Mouse (Mus musculus): ENCODE measurements around the gene Ubxn2a. TPM values are rescaled to one million over a fixed set of nuclear protein-coding genes. Genes with fewer than 3 reads are reported as not detected.
A peak's percentile ranks its signal among the peaks of the same experiment; 100 is the strongest.

Ubxn2a gene
- polyA plus RNA-seq, 1 experiment from 2014 or later, result 23.1 TPM

DNA sequence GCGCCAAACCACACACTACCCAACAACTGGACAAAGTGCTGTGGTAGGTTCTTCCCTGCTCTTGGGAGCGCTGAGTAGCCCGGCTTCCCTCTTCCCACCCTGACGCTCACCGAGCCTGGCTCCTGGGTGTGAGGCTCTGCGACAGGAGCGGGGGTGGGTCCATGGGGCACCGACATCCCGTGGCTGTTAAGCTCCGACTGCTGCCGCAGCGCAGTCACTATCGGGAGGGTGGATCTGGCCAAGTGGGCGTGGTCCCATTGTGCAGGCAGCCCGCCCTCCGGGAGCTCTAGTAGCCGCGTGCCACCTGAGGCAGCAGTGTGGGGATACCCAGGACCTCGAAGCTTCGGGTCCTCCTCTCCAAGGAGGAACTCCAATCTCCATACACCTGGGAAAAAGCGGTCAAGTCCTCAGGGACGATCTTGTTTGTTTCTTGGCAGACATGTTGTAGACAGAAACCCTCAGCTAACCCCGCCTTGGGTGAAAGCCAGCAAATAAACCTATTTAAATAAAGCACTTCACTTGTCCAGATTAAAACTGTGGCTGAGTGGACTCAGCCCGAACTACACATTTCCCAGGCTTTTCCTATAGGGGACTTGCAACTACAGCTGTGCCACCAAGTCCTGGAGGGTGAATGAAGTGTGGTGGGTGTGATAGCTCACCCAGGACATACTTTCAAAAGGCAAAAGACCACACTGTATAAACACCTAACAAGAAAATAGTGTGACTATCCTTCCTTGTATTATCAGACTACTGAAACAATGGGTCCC, 33.2 kb downstream of the Ubxn2a start, which contains the start of gene Mfsd2b:
Gene Mfsd2b, minus strand, starts transcription at position 199 of the 767 bp plus-strand sequence.
- Histone ChIP-seq H3K36me3 (ENCODE audit: control insufficient read depth, insufficient read depth, low read length) (no peaks in the 10 kb centered on the region; the same call in 1 of the 2 replicates), H3K9ac (ENCODE audit: low read length) (peak within 1 kb of the TSS; percentile 66), H3K4me1 (ENCODE audit: control insufficient read depth, insufficient read depth, low read length) (peaks cover 4% of the 10 kb centered on the region), H3K27me3 (ENCODE audit: control insufficient read depth, insufficient read depth, low read length) (0 out of 2 replicates have a peak, but pooled peaks cover 2% of the 10 kb centered on the region), H3K4me3 (ENCODE audit: low read depth, low read length) (peak within 1 kb of the TSS; percentile 26), H3K27ac (replicated peaks; ENCODE audit: low read depth, low read length) (no peak within 1 kb of the TSS), H3K9me3 (ENCODE audit: control insufficient read depth, low read length) (no peaks in the 10 kb centered on the region), H3K4me2 (ENCODE audit: low read depth, severe bottlenecking) (peak within 1 kb of the TSS; percentile 58)
- ATAC-seq (ENCODE audit: insufficient number of reproducible peaks, low FRiP score, low TSS enrichment, low read depth) (peak; percentile 83; the same call in 1 of the 2 replicates), DNase-seq (ENCODE audit: low spot score) (peak; percentile 80)
- 6% methylated on average over 24 of the region's 24 CpGs for WGBS

GRCm38 (mm10) chr12:4873531-4873930, 34.0 kb downstream of the Ubxn2a start:
- peaks cover 4% of the 10 kb centered on the region for H3K4me1 ChIP-seq (ENCODE audit: control insufficient read depth, insufficient read depth, low read length)
- H3K27ac ChIP-seq (replicated peaks; ENCODE audit: low read depth, low read length), result no peak overlapping the region
- no peaks in the 10 kb centered on the region; the same call in 1 of the 2 replicates for H3K36me3 ChIP-seq (ENCODE audit: control insufficient read depth, insufficient read depth, low read length)
- no peak for ATAC-seq (ENCODE audit: insufficient number of reproducible peaks, low FRiP score, low TSS enrichment, low read depth)
- 69% methylated on average over 6 of the region's 6 CpGs for WGBS
- H3K27me3 ChIP-seq (ENCODE audit: control insufficient read depth, insufficient read depth, low read length), result 0 out of 2 replicates have a peak, but pooled peaks cover 2% of the 10 kb centered on the region
- H3K9ac ChIP-seq (ENCODE audit: low read length), result no peak overlapping the region
- peak overlapping the region; percentile 58 for H3K4me2 ChIP-seq (ENCODE audit: low read depth, severe bottlenecking)
- peak overlapping the region; percentile 26; the same call in 1 of the 2 replicates for H3K4me3 ChIP-seq (ENCODE audit: low read depth, low read length)
- DNase-seq (ENCODE audit: low spot score), result no peak
- no peaks in the 10 kb centered on the region for H3K9me3 ChIP-seq (ENCODE audit: control insufficient read depth, low read length)

GRCm38 (mm10) chr12:4872983-4873477, 34.5 kb downstream of the Ubxn2a start:
- no peak overlapping the region for H3K27ac ChIP-seq (replicated peaks; ENCODE audit: low read depth, low read length)

GRCm38 (mm10) chr12:4872273-4872672, 35.2 kb downstream of the Ubxn2a start:
- Histone ChIP-seq H3K9me3 (ENCODE audit: control insufficient read depth, low read length) (no peaks in the 10 kb centered on the region), H3K36me3 (ENCODE audit: control insufficient read depth, insufficient read depth, low read length) (no peaks in the 10 kb centered on the region; the same call in 1 of the 2 replicates), H3K4me3 (ENCODE audit: low read depth, low read length) (no peak overlapping the region), H3K4me1 (ENCODE audit: control insufficient read depth, insufficient read depth, low read length) (peaks cover 4% of the 10 kb centered on the region), H3K27ac (replicated peaks; ENCODE audit: low read depth, low read length) (no peak overlapping the region), H3K9ac (ENCODE audit: low read length) (no peak overlapping the region), H3K27me3 (ENCODE audit: control insufficient read depth, insufficient read depth, low read length) (0 out of 2 replicates have a peak, but pooled peaks cover 2% of the 10 kb centered on the region), H3K4me2 (ENCODE audit: low read depth, severe bottlenecking) (no peak overlapping the region)
- no peak for ATAC-seq (ENCODE audit: insufficient number of reproducible peaks, low FRiP score, low TSS enrichment, low read depth)
- no peak for DNase-seq (ENCODE audit: low spot score)
- WGBS, result 67% methylated on average over 4 of the region's 4 CpGs

More at GRCm38 (mm10) chr12:4872983-4873477, 34.5 kb downstream of the Ubxn2a start:
- peaks cover 4% of the 10 kb centered on the region for H3K4me1 ChIP-seq (ENCODE audit: control insufficient read depth, insufficient read depth, low read length)
- H3K4me2 ChIP-seq (ENCODE audit: low read depth, severe bottlenecking), result no peak overlapping the region
- no peak overlapping the region for H3K4me3 ChIP-seq (ENCODE audit: low read depth, low read length)
- no peak for DNase-seq (ENCODE audit: low spot score)
- ATAC-seq (ENCODE audit: insufficient number of reproducible peaks, low FRiP score, low TSS enrichment, low read depth), result no peak
- no peak overlapping the region for H3K9ac ChIP-seq (ENCODE audit: low read length)
- WGBS, result 78% methylated on average over 5 of the region's 5 CpGs
- H3K36me3 ChIP-seq (ENCODE audit: control insufficient read depth, insufficient read depth, low read length), result no peaks in the 10 kb centered on the region; the same call in 1 of the 2 replicates
- H3K27me3 ChIP-seq (ENCODE audit: control insufficient read depth, insufficient read depth, low read length), result 0 out of 2 replicates have a peak, but pooled peaks cover 2% of the 10 kb centered on the region
- no peaks in the 10 kb centered on the region for H3K9me3 ChIP-seq (ENCODE audit: control insufficient read depth, low read length)

GRCm38 (mm10) chr12:4871260-4871659, 36.2 kb downstream of the Ubxn2a start:
- no peak overlapping the region for H3K27ac ChIP-seq (replicated peaks; ENCODE audit: low read depth, low read length)
- H3K4me2 ChIP-seq (ENCODE audit: low read depth, severe bottlenecking), result no peak overlapping the region
- ATAC-seq (ENCODE audit: insufficient number of reproducible peaks, low FRiP score, low TSS enrichment, low read depth) (no peak), DNase-seq (ENCODE audit: low spot score) (no peak)
- WGBS, result 93% methylated on average over 5 of the region's 5 CpGs
- no peak overlapping the region for H3K4me3 ChIP-seq (ENCODE audit: low read depth, low read length)
- no peaks in the 10 kb centered on the region; the same call in 1 of the 2 replicates for H3K36me3 ChIP-seq (ENCODE audit: control insufficient read depth, insufficient read depth, low read length)
- H3K9me3 ChIP-seq (ENCODE audit: control insufficient read depth, low read length), result no peaks in the 10 kb centered on the region
- peaks cover 4% of the 10 kb centered on the region for H3K4me1 ChIP-seq (ENCODE audit: control insufficient read depth, insufficient read depth, low read length)
- 0 out of 2 replicates have a peak, but pooled peaks cover 2% of the 10 kb centered on the region for H3K27me3 ChIP-seq (ENCODE audit: control insufficient read depth, insufficient read depth, low read length)
- H3K9ac ChIP-seq (ENCODE audit: low read length), result no peak overlapping the region

DNA sequence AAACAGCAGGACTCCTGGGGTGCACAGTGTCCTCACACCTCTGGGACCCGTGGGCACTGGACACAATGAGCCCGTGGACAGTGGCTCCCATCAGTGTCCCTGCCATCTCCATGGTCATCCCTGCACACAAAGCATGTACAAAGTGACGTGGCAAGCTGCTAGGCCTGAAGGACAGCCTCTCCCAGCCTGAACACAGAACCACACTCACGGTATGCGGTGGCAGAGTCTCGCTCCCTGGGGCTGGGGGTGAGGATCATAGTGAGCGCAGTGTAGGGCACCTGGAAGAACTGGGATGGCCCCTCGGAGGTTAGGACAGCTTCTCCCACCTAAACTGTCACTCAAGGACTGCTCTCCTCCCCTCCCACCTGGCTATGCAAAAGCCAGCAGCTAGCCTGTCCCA, 38.6 kb downstream of the Ubxn2a start:
- Histone ChIP-seq H3K9me3 (ENCODE audit: control insufficient read depth, low read length) (no peaks in the 10 kb centered on the region), H3K4me3 (ENCODE audit: low read depth, low read length) (no peak overlapping the region), H3K27me3 (ENCODE audit: control insufficient read depth, insufficient read depth, low read length) (0 out of 2 replicates have a peak, but pooled peaks cover 2% of the 10 kb centered on the region), H3K36me3 (ENCODE audit: control insufficient read depth, insufficient read depth, low read length) (no peaks in the 10 kb centered on the region; the same call in 1 of the 2 replicates), H3K9ac (ENCODE audit: low read length) (no peak overlapping the region), H3K4me2 (ENCODE audit: low read depth, severe bottlenecking) (no peak overlapping the region), H3K4me1 (ENCODE audit: control insufficient read depth, insufficient read depth, low read length) (peaks cover 3% of the 10 kb centered on the region), H3K27ac (replicated peaks; ENCODE audit: low read depth, low read length) (no peak overlapping the region)
- no peak for DNase-seq (ENCODE audit: low spot score)
- 71% methylated on average over 8 of the region's 8 CpGs for WGBS
- no peak for ATAC-seq (ENCODE audit: insufficient number of reproducible peaks, low FRiP score, low TSS enrichment, low read depth)

DNA sequence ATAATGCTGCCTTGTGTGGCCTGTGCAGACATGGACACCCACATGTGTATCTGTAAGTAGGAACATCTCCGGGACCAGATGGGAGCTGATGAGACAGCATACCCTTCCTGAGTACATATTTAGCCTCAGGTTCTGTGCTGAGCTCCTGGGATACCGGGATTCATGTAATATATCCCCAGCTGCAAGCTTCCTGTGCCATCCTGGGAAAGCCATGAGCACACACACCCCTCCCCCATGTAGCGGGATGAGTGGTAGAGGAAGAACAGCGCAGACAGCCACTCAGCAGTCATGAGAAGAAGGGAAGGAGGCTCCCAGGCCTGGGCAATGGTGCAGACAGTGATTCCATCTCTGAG, 43.2 kb downstream of the Ubxn2a start:
- 82% methylated on average over 4 of the region's 4 CpGs for WGBS
- Histone ChIP-seq H3K9ac (ENCODE audit: low read length) (no peak overlapping the region), H3K4me1 (ENCODE audit: control insufficient read depth, insufficient read depth, low read length) (no peaks in the 10 kb centered on the region), H3K27ac (replicated peaks; ENCODE audit: low read depth, low read length) (no peak overlapping the region), H3K9me3 (ENCODE audit: control insufficient read depth, low read length) (no peaks in the 10 kb centered on the region), H3K27me3 (ENCODE audit: control insufficient read depth, insufficient read depth, low read length) (no peaks in the 10 kb centered on the region), H3K4me2 (ENCODE audit: low read depth, severe bottlenecking) (no peak overlapping the region), H3K4me3 (ENCODE audit: low read depth, low read length) (no peak overlapping the region), H3K36me3 (ENCODE audit: control insufficient read depth, insufficient read depth, low read length) (no peaks in the 10 kb centered on the region; the same call in 1 of the 2 replicates)
- ATAC-seq (ENCODE audit: insufficient number of reproducible peaks, low FRiP score, low TSS enrichment, low read depth) (no peak), DNase-seq (ENCODE audit: low spot score) (no peak)

DNA sequence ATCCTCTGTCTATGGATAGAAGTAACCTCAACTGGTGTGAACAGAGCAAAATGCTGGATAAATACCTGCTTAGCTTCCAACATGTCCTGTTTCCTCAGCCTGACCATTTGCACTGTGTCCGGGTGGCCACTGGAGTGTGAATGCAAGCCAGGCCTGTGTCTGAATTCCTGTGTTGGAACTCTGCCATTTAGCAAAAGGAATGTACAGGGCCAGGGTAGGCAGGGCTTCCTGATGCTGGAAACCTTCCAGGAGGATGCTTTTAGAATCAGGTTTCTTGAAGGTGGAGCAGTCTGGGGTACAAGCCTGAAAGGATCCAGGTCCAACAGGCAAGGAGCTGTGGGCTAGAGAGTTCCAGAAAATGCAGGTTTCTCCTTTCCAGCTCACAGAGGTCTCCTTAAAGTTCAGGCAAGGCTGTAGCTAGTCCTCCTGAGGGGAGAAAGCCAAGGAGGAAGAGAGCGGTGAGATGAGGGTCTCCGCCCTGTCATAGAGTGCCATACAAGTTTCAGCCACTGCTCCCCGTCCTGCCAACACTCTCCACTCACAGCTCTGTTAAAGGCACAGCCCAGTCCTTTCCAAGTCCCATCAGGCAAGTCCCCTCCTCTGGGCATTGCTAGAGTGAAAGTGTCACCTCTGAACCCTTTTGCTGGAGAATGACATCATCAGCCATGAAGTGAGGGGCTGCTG, 43.7 kb downstream of the Ubxn2a start:
- Histone ChIP-seq H3K9me3 (ENCODE audit: control insufficient read depth, low read length) (no peaks in the 10 kb centered on the region), H3K4me1 (ENCODE audit: control insufficient read depth, insufficient read depth, low read length) (no peaks in the 10 kb centered on the region), H3K4me3 (ENCODE audit: low read depth, low read length) (no peak overlapping the region), H3K27me3 (ENCODE audit: control insufficient read depth, insufficient read depth, low read length) (no peaks in the 10 kb centered on the region), H3K27ac (replicated peaks; ENCODE audit: low read depth, low read length) (no peak overlapping the region), H3K4me2 (ENCODE audit: low read depth, severe bottlenecking) (no peak overlapping the region), H3K9ac (ENCODE audit: low read length) (no peak overlapping the region), H3K36me3 (ENCODE audit: control insufficient read depth, insufficient read depth, low read length) (no peaks in the 10 kb centered on the region)
- DNase-seq (ENCODE audit: low spot score), result no peak
- no peak for ATAC-seq (ENCODE audit: insufficient number of reproducible peaks, low FRiP score, low TSS enrichment, low read depth)
- 80% methylated on average over 4 of the region's 4 CpGs for WGBS

Measured in limb, embryonic 11.5 days (tissue).